Mouse (Mus musculus) MEL (cell line): ENCODE data around the gene Sash1. TPM values are rescaled to one million over a fixed set of nuclear protein-coding genes. Genes with fewer than 3 reads are reported as not detected.

Experiments used
- DNase-seq: peaks from one replicate; pipeline ENCODE4 v3.0.0; 2011; ENCODE audit warnings: low read depth, low spot score
- H3K27ac ChIP-seq: 2 replicates; pipeline ENCODE4 v1.5.1; 2012; ENCODE audit warnings: low read depth, mild to moderate bottlenecking, control low read depth, low read length, moderate library complexity; ENCODE audit not compliant: control insufficient read depth
- H3K27me3 ChIP-seq, 2 experiments: fragments of 150-350 bp in 1 of 2; sonication (generic) in 1 of 2; 2 replicates each; pipeline ENCODE4 v1.6.1; 2012; ENCODE audit warnings: low read length in 2 of 2, mild to moderate bottlenecking in 2 of 2, improper control_type of control experiment in 1 of 2, moderate library complexity in 1 of 2; ENCODE audit not compliant: insufficient read depth in 2 of 2, control insufficient read depth in 1 of 2
- H3K36me3 ChIP-seq, 2 experiments: 2 replicates each; pipeline ENCODE4 v1.6.1; 2012 to 2014; ENCODE audit warnings: low read length in 2 of 2, improper control_type of control experiment in 1 of 2, inconsistent platforms in 1 of 2, mild to moderate bottlenecking in 1 of 2; ENCODE audit not compliant: insufficient read depth in 2 of 2, control insufficient read depth in 1 of 2
- H3K4me1 ChIP-seq, 2 experiments: fragments of 150-350 bp in 1 of 2; sonication (generic) in 1 of 2; 2 replicates each; pipeline ENCODE4 v1.6.1; 2012; ENCODE audit warnings: low read length in 2 of 2, improper control_type of control experiment in 1 of 2, mild to moderate bottlenecking in 1 of 2; ENCODE audit not compliant: insufficient read depth in 2 of 2, control insufficient read depth in 1 of 2
- H3K4me3 ChIP-seq, 2 experiments: fragments of 150-350 bp in 1 of 2; sonication (generic) in 1 of 2; 2 replicates each; pipeline ENCODE4 v1.5.1; 2012; ENCODE audit warnings: low read depth in 2 of 2, low read length in 2 of 2, mild to moderate bottlenecking in 2 of 2, moderate library complexity in 2 of 2, control low read depth in 1 of 2, improper control_type of control experiment in 1 of 2; ENCODE audit not compliant: control insufficient read depth in 1 of 2, insufficient read depth in 1 of 2
- H3K79me2 ChIP-seq: 2 replicates; pipeline ENCODE4 v1.6.1; 2012; ENCODE audit warnings: mild to moderate bottlenecking, low read length, moderate library complexity; ENCODE audit not compliant: control insufficient read depth, poor library complexity, insufficient read depth
- H3K9ac ChIP-seq: 2 replicates; pipeline ENCODE4 v1.6.1; 2012; ENCODE audit warnings: low read depth, mild to moderate bottlenecking, control low read depth, low read length, moderate library complexity; ENCODE audit not compliant: control insufficient read depth, poor library complexity, severe bottlenecking
- H3K9me3 ChIP-seq: fragments of 150-350 bp; sonication (generic); replicated peaks from 2 replicates; pipeline ENCODE4 v1.6.1; 2012; ENCODE audit warnings: mild to moderate bottlenecking, low read length, improper control_type of control experiment, moderate library complexity; ENCODE audit not compliant: insufficient read depth
- CHD1 ChIP-seq: IDR thresholded peaks from 2 replicates; pipeline ENCODE4 v1.6.1; 2012; ENCODE audit warnings: low read depth, mild to moderate bottlenecking, inconsistent platforms, low read length, improper control_type of control experiment
- CHD2 ChIP-seq: IDR thresholded peaks from 2 replicates; pipeline ENCODE4 v1.6.1; 2011; ENCODE audit warnings: low read length, improper control_type of control experiment
- CTCF ChIP-seq, 3 experiments: IDR thresholded peaks in 2 of 3; conservative IDR thresholded peaks in 1 of 3; 2 replicates each; pipeline ENCODE4 v1.5.1; 2011 to 2012; ENCODE audit warnings: low read length in 3 of 3, low read depth in 2 of 3, mild to moderate bottlenecking in 2 of 3, improper control_type of control experiment in 1 of 3, inconsistent platforms in 1 of 3, mixed read lengths in 1 of 3, moderate library complexity in 1 of 3; ENCODE audit not compliant: control insufficient read depth in 1 of 3, insufficient read depth in 1 of 3, poor library complexity in 1 of 3, severe bottlenecking in 1 of 3
- ELF1 ChIP-seq: IDR thresholded peaks from 2 replicates; pipeline ENCODE4 v1.6.1; 2014; ENCODE audit warnings: low read depth, mild to moderate bottlenecking, inconsistent platforms, low read length, improper control_type of control experiment, moderate library complexity
- EP300 ChIP-seq, 2 experiments: IDR thresholded peaks; 2 replicates each; pipeline ENCODE4 v1.6.1; 2011; ENCODE audit warnings: improper control_type of control experiment in 2 of 2, low read length in 2 of 2, low read depth in 1 of 2, mild to moderate bottlenecking in 1 of 2
- ETS1 ChIP-seq: IDR thresholded peaks from 2 replicates; pipeline ENCODE4 v1.6.1; 2012; ENCODE audit warnings: low read depth, mild to moderate bottlenecking, inconsistent platforms, low read length, improper control_type of control experiment, moderate library complexity
- GATA1 ChIP-seq: IDR thresholded peaks from 2 replicates; pipeline ENCODE4 v1.6.1; 2011; ENCODE audit warnings: low read depth, low read length, improper control_type of control experiment
- HCFC1 ChIP-seq: IDR thresholded peaks from 2 replicates; pipeline ENCODE4 v1.6.1; 2012; ENCODE audit warnings: low read depth, mild to moderate bottlenecking, inconsistent platforms, low read length, improper control_type of control experiment, moderate library complexity
- KAT2A ChIP-seq: conservative IDR thresholded peaks from 2 replicates; pipeline ENCODE4 v1.6.1; 2012; ENCODE audit warnings: low read depth, low read length, improper control_type of control experiment, inconsistent platforms
- MAFK ChIP-seq: IDR thresholded peaks from 2 replicates; pipeline ENCODE4 v1.6.1; 2011; ENCODE audit warnings: low read depth, mild to moderate bottlenecking, low read length, improper control_type of control experiment, borderline replicate concordance
- MAZ ChIP-seq: IDR thresholded peaks from 2 replicates; pipeline ENCODE4 v1.6.1; 2012; ENCODE audit warnings: low read depth, mild to moderate bottlenecking, inconsistent platforms, low read length, improper control_type of control experiment
- MEF2A ChIP-seq: IDR thresholded peaks from 2 replicates; pipeline ENCODE4 v1.6.1; 2014; ENCODE audit warnings: low read depth, mild to moderate bottlenecking, inconsistent platforms, low read length, improper control_type of control experiment; ENCODE audit not compliant: poor library complexity, insufficient replicate concordance, severe bottlenecking; ENCODE audit errors: extremely low read depth
- MXI1 ChIP-seq: IDR thresholded peaks from 2 replicates; pipeline ENCODE4 v1.6.1; 2011; ENCODE audit warnings: mild to moderate bottlenecking, low read depth, low read length, improper control_type of control experiment
- MYB ChIP-seq: IDR thresholded peaks from 2 replicates; pipeline ENCODE4 v1.6.1; 2011; ENCODE audit warnings: mild to moderate bottlenecking, low read depth, low read length, improper control_type of control experiment
- MYC ChIP-seq: IDR thresholded peaks from 2 replicates; pipeline ENCODE4 v1.6.1; 2011; ENCODE audit warnings: low read depth, mild to moderate bottlenecking, low read length, improper control_type of control experiment, moderate library complexity
- NELFE ChIP-seq: IDR thresholded peaks from 2 replicates; pipeline ENCODE4 v1.6.1; 2011; ENCODE audit warnings: low read depth, low read length, improper control_type of control experiment
- POLR2AphosphoS2 ChIP-seq: IDR thresholded peaks from 2 replicates; pipeline ENCODE4 v1.6.1; 2011; ENCODE audit warnings: low read length, improper control_type of control experiment
- POLR2AphosphoS5 ChIP-seq: IDR thresholded peaks from 2 replicates; pipeline ENCODE4 v1.6.1; 2012; ENCODE audit warnings: low read depth, borderline replicate concordance, mild to moderate bottlenecking, inconsistent platforms, low read length, moderate library complexity, mixed read lengths
- RAD21 ChIP-seq: IDR thresholded peaks from 2 replicates; pipeline ENCODE4 v1.6.1; 2011; ENCODE audit warnings: mild to moderate bottlenecking, low read depth, low read length, improper control_type of control experiment
- TAL1 ChIP-seq: IDR thresholded peaks from 2 replicates; pipeline ENCODE4 v1.6.1; 2012; ENCODE audit warnings: mild to moderate bottlenecking, inconsistent platforms, low read length, moderate library complexity, mixed read lengths
- TBP ChIP-seq: IDR thresholded peaks from 2 replicates; pipeline ENCODE4 v1.8.0; 2011; ENCODE audit warnings: low read depth, low read length, improper control_type of control experiment
- UBTF ChIP-seq: IDR thresholded peaks from 2 replicates; pipeline ENCODE4 v1.6.1; 2012; ENCODE audit warnings: low read depth, mild to moderate bottlenecking, inconsistent platforms, low read length, improper control_type of control experiment, moderate library complexity, borderline replicate concordance; ENCODE audit not compliant: insufficient read depth
- USF1 ChIP-seq: IDR thresholded peaks from 2 replicates; pipeline ENCODE4 v1.6.1; 2014; ENCODE audit warnings: low read depth, mild to moderate bottlenecking, inconsistent platforms, low read length, improper control_type of control experiment, moderate library complexity
- ZKSCAN1 ChIP-seq: IDR thresholded peaks from 2 replicates; pipeline ENCODE4 v1.6.1; 2012; ENCODE audit warnings: low read depth, mild to moderate bottlenecking, inconsistent platforms, low read length, improper control_type of control experiment, moderate library complexity
- ZNF384 ChIP-seq: IDR thresholded peaks from 2 replicates; pipeline ENCODE4 v1.6.1; 2012; ENCODE audit warnings: low read depth, mild to moderate bottlenecking, inconsistent platforms, low read length, improper control_type of control experiment
- polyA plus RNA-seq, 2 experiments: library from polyadenylated mRNA; stranded (reverse) in 1 of 2; unstranded in 1 of 2; fragments of >175 nt in 1 of 2; fragments of >200 nt in 1 of 2; gene quantifications; 2 replicates each; pipeline versions ENCODE4 v1.2.1 to v1.2.4; 2012; ENCODE audit warnings: low replicate concordance in 2 of 2, low read depth in 1 of 2; ENCODE audit not compliant: insufficient read length in 2 of 2, insufficient read depth in 1 of 2, missing spikeins in 1 of 2
- total RNA-seq: library from RNA; depleted of rRNA; stranded (reverse); fragments of 300-350 nt; gene quantifications from 2 replicates; pipeline ENCODE4 v1.2.3, GENCODE M21; 2012

The Sash1 gene
- total and polyA plus RNA-seq, 3 experiments, result not detected

- TF ChIP-seq RAD21 (no peak), CHD1 (no peak), POLR2AphosphoS2 (no peak), NELFE (no peak), MEF2A (no peak), MAFK (no peak), ETS1 (no peak), TBP (no peak), ZNF384 (no peak), POLR2AphosphoS5 (no peak), TAL1 (no peak), MYB (no peak), CHD2 (no peak), CTCF (IDR thresholded peaks at IDR 0.05 in 2 of 3, conservative IDR thresholded peaks at IDR 0.05 in 1 of 3; ENCODE audit: control insufficient read depth in 1 of 3, insufficient read depth in 1 of 3, low read depth in 2 of 3, low read length in 3 of 3, poor library complexity in 1 of 3, severe bottlenecking in 1 of 3) (no peak), USF1 (no peak), ELF1 (no peak), ZKSCAN1 (no peak), MXI1 (no peak), MYC (no peak)
- Histone ChIP-seq H3K4me1 (no peaks in the 10 kb centered on the region), H3K4me3 (no peak overlapping the region), H3K27ac (no peak overlapping the region), H3K9ac (no peak overlapping the region), H3K9me3 (no peaks in the 10 kb centered on the region), H3K27me3 (no peaks in the 10 kb centered on the region), H3K79me2 (no peaks in the 10 kb centered on the region), H3K36me3 (no peaks in the 10 kb centered on the region)
- no peak for DNase-seq
Measured at GRCm38 (mm10) chr10:8898099-8898777, 12.4 kb upstream of the Sash1 start.

DNA sequence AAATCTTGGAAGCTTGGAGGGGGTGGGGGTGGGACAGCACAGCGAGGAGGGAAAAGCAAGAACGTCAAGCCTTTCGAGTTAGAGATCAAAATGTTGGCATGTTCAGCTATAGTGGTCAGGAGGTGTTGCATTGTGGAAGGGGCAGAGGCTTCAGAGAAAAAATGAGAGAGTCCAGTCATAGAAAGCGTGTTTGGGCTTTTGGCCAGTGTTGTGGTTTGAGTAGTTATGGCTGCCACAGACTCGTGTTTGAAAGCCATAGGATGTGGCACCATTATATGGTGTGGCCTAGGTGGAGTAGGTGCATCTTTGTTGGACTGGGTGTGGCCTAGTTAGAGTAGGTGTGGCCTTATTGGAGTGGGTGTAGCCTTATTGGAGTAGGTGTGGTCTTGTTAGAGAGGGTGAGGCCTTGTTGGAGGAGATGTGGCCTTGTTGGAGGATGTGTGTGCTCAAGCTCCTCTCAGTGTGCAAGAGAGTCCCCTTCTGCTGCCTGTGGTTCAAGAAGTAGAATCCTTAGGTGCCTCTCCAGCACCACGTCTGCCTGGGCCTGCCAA, 9.2 kb upstream of the Sash1 start:
- no peaks in the 10 kb centered on the region for H3K4me1 ChIP-seq
- H3K9me3 ChIP-seq, result no peaks in the 10 kb centered on the region
- no peak for TF ChIP-seq ETS1
- TF ChIP-seq CTCF (IDR thresholded peaks at IDR 0.05 in 2 of 3, conservative IDR thresholded peaks at IDR 0.05 in 1 of 3; ENCODE audit: control insufficient read depth in 1 of 3, insufficient read depth in 1 of 3, low read depth in 2 of 3, low read length in 3 of 3, poor library complexity in 1 of 3, severe bottlenecking in 1 of 3), result no peak
- TF ChIP-seq MEF2A, result no peak
- no peak for TF ChIP-seq KAT2A
- TF ChIP-seq UBTF, result no peak
- no peak for TF ChIP-seq TAL1
- no peak for TF ChIP-seq HCFC1
- TF ChIP-seq ELF1, result no peak
- TF ChIP-seq ZNF384, result no peak
- TF ChIP-seq GATA1, result no peak
- no peak for TF ChIP-seq EP300 (IDR thresholded peaks at IDR 0.05; ENCODE audit: low read depth in 1 of 2, low read length in 2 of 2)
- no peak for TF ChIP-seq MAZ

More for the DNA sequence above, 9.2 kb upstream of the Sash1 start:
- H3K27me3 ChIP-seq, result no peaks in the 10 kb centered on the region
- no peak overlapping the region for H3K9ac ChIP-seq
- no peak overlapping the region for H3K4me3 ChIP-seq
- no peak overlapping the region for H3K27ac ChIP-seq
- DNase-seq, result no peak
- H3K36me3 ChIP-seq, result no peaks in the 10 kb centered on the region
- no peaks in the 10 kb centered on the region for H3K79me2 ChIP-seq
